Mouse (Mus musculus) intestine, postnatal 0 days (tissue): ENCODE measurements around the gene 9530003J23Rik. TPM values are rescaled to one million over a fixed set of nuclear protein-coding genes. Genes with fewer than 3 reads are reported as not detected.
A peak's percentile ranks its signal among the peaks of the same experiment; 100 is the strongest.
"Not testable (repeated sequence)": the region's sequence is repeated elsewhere in the genome, so short reads cannot be mapped to it uniquely, and the experiment has no call there.

Experiments used
- ATAC-seq: fragments of 200-750 bp; cut with Nextera tagmentation; 2 replicates; pipeline ENCODE4 v1.8.0; 2017; ENCODE audit warnings: mild to moderate bottlenecking, moderate TSS enrichment, moderate library complexity
- H3K27ac ChIP-seq: fragments of 300-500 bp; sonication (generic); 2 replicates; pipeline ENCODE4 v1.5.1; 2014; ENCODE audit warnings: mild to moderate bottlenecking, low read depth, low read length, moderate library complexity
- H3K27me3 ChIP-seq: fragments of 300-500 bp; sonication (generic); replicated peaks from 2 replicates; pipeline ENCODE4 v1.6.1; 2014; ENCODE audit warnings: low read length, mixed read lengths; ENCODE audit not compliant: control insufficient read depth, insufficient read depth
- H3K36me3 ChIP-seq: fragments of 300-500 bp; sonication (generic); 2 replicates; pipeline ENCODE4 v1.6.1; 2014; ENCODE audit warnings: mild to moderate bottlenecking, moderate library complexity; ENCODE audit not compliant: control insufficient read depth, insufficient read depth
- H3K4me1 ChIP-seq: fragments of 300-500 bp; sonication (generic); replicated peaks from 2 replicates; pipeline ENCODE4 v1.6.1; 2014; ENCODE audit warnings: antibody characterized with exemption, low read length, mixed read lengths; ENCODE audit not compliant: control insufficient read depth, insufficient read depth
- H3K4me2 ChIP-seq: fragments of 300-500 bp; sonication (generic); replicated peaks from 2 replicates; pipeline ENCODE4 v1.6.1; 2014; ENCODE audit warnings: low read depth, mild to moderate bottlenecking, moderate library complexity
- H3K4me3 ChIP-seq: fragments of 300-500 bp; sonication (generic); 2 replicates; pipeline ENCODE4 v1.5.1; 2014; ENCODE audit warnings: low read depth, low read length
- H3K9ac ChIP-seq: fragments of 300-500 bp; sonication (generic); 2 replicates; pipeline ENCODE4 v1.6.1; 2014; ENCODE audit warnings: mild to moderate bottlenecking, low read depth, low read length
- H3K9me3 ChIP-seq: fragments of 300-500 bp; sonication (generic); 2 replicates; pipeline ENCODE4 v1.6.1; 2016; ENCODE audit warnings: mixed run types; ENCODE audit not compliant: control insufficient read depth
- CTCF ChIP-seq: sonication (generic); IDR thresholded peaks from 2 replicates; pipeline ENCODE4 v1.5.1; 2016; ENCODE audit warnings: low read depth, mild to moderate bottlenecking, control low read depth, antibody characterized with exemption, moderate library complexity
- WGBS: fragments of 180-500 bp; shearing (Covaris S2); extraction: QIAGEN DNeasy Blood & Tissue Kit; methylation state at CpG from one replicate; pipeline ENCODE4 v1.1.7; 2014; 5-methylcytosine and 5-hydroxymethylcytosine counted together
- polyA plus RNA-seq: library from polyadenylated mRNA; unstranded; fragments of >200 nt; fragmentation: Nextera tagmentation; extraction: Ambion mirVana; gene quantifications from 2 replicates; pipeline ENCODE4 v1.2.1, GENCODE M21; 2015

The 9530003J23Rik gene
- polyA plus RNA-seq, 1 experiment from 2014 or later: not detected

DNA sequence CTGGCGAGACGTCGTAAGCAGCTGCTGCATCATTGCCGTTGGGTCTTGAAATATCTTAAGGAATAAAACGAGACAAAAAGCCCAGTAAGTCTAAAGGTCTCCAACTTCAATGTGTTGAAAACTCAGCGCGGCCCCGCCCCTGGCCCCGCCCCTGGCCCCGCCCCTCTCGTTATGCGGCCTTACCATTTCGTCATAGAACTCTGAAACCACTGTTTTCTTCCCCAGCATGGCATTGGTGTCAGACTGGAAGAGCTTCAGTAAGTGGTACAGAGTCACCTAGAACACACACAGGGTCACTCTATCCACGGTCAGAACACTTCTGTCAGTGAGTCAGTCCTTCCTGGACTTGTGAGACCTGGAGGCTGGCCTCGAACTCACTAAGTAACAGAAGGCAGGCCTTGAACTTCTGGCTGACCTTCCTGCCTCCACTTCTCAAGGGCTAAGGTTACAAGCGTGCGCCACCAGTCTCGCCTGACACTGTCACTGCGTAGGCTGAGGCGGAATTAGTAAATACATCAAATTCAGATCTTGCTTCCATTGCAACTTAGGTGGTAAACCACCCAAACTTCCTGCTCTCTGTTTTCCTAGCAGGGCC is 21.2 kb downstream of the 9530003J23Rik start:
- TF ChIP-seq CTCF: no peak
- peaks cover 69% of the 10 kb centered on the region for H3K36me3 ChIP-seq
- H3K4me3 ChIP-seq: no peak overlapping the region
- 76% methylated on average over 20 of the region's 20 CpGs for WGBS
- no peak overlapping the region for H3K9ac ChIP-seq
- no peak overlapping the region; the same call in 1 of the 2 replicates for H3K27ac ChIP-seq
- no peaks in the 10 kb centered on the region for H3K9me3 ChIP-seq
- no peaks in the 10 kb centered on the region for H3K27me3 ChIP-seq
- H3K4me2 ChIP-seq: no peak overlapping the region
- H3K4me1 ChIP-seq: no peaks in the 10 kb centered on the region
- peak; percentile 36 for ATAC-seq

GRCm38 (mm10) chr10:117216793-117217192 is 21.7 kb downstream of the 9530003J23Rik start:
- Histone ChIP-seq H3K4me3 (no peak overlapping the region), H3K4me2 (no peak overlapping the region), H3K4me1 (no peaks in the 10 kb centered on the region), H3K36me3 (peaks cover 64% of the 10 kb centered on the region), H3K9me3 (no peaks in the 10 kb centered on the region), H3K27me3 (no peaks in the 10 kb centered on the region), H3K27ac (no peak overlapping the region), H3K9ac (no peak overlapping the region)
- ATAC-seq: 0 out of 2 replicates have a peak, but pooled peaks have one; percentile 39
- 73% methylated on average over 5 of the region's 5 CpGs for WGBS
- TF ChIP-seq CTCF: peak; percentile 89

DNA sequence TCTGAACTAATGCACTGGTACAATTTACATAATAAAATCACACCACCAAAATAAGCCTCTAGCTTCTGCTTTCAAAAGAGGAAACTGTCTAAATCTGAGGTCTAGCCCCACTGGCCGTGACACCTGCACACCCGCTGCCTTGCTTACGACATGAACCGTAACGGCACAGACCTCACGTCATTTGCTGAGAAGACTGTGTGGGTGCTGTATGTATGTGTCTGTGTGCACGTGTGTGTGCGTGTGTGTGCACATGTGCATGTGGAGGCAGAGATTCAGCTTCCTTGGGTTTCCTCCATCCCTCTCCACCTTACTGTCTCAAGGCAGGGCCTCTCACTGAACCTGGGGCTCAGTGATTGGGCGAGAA is 22.4 kb downstream of the 9530003J23Rik start:
- H3K4me1 ChIP-seq: no peaks in the 10 kb centered on the region
- H3K27me3 ChIP-seq: no peaks in the 10 kb centered on the region
- H3K4me2 ChIP-seq: no peak overlapping the region
- H3K9ac ChIP-seq: no peak overlapping the region
- peaks cover 59% of the 10 kb centered on the region for H3K36me3 ChIP-seq
- WGBS: 95% methylated on average over 9 of the region's 9 CpGs
- no peak overlapping the region for H3K4me3 ChIP-seq
- peak overlapping the region; percentile 9; the same call in 1 of the 2 replicates for H3K27ac ChIP-seq
- ATAC-seq: 0 out of 2 replicates have a peak, but pooled peaks have one; percentile 18
- TF ChIP-seq CTCF: no peak
- H3K9me3 ChIP-seq: no peaks in the 10 kb centered on the region

GRCm38 (mm10) chr10:117215409-117216131 is 22.9 kb downstream of the 9530003J23Rik start:
- Histone ChIP-seq H3K36me3 (peaks cover 57% of the 10 kb centered on the region), H3K4me3 (no peak overlapping the region)

GRCm38 (mm10) chr10:117211023-117211422 is 27.5 kb downstream of the 9530003J23Rik start:
- TF ChIP-seq CTCF: no peak
- Histone ChIP-seq H3K4me3 (no peak overlapping the region), H3K4me1 (no peaks in the 10 kb centered on the region), H3K27me3 (no peaks in the 10 kb centered on the region), H3K9me3 (no peaks in the 10 kb centered on the region), H3K9ac (no peak overlapping the region), H3K27ac (no peak overlapping the region), H3K36me3 (peaks cover 20% of the 10 kb centered on the region), H3K4me2 (no peak overlapping the region)
- ATAC-seq: no peak
- 85% methylated on average over 6 of the region's 6 CpGs for WGBS

More at GRCm38 (mm10) chr10:117215409-117216131, 22.9 kb downstream of the 9530003J23Rik start:
- H3K9ac ChIP-seq: no peak overlapping the region
- no peaks in the 10 kb centered on the region for H3K27me3 ChIP-seq
- WGBS: 87% methylated on average over 25 of the region's 25 CpGs
- no peak for TF ChIP-seq CTCF
- no peaks in the 10 kb centered on the region for H3K4me1 ChIP-seq
- no peak overlapping the region for H3K4me2 ChIP-seq
- no peaks in the 10 kb centered on the region for H3K9me3 ChIP-seq
- ATAC-seq: no peak
- H3K27ac ChIP-seq: no peak overlapping the region

GRCm38 (mm10) chr10:117209469-117209938 is 29.0 kb downstream of the 9530003J23Rik start:
- H3K36me3 ChIP-seq: peaks cover 5% of the 10 kb centered on the region; the same call in 1 of the 2 replicates
- peak overlapping the region; percentile 61 for H3K4me2 ChIP-seq
- TF ChIP-seq CTCF: peak; percentile 86
- no peak overlapping the region for H3K27ac ChIP-seq
- 9% methylated on average over 11 of the region's 11 CpGs for WGBS
- H3K9me3 ChIP-seq: no peaks in the 10 kb centered on the region
- no peaks in the 10 kb centered on the region for H3K27me3 ChIP-seq
- H3K9ac ChIP-seq: no peak overlapping the region
- ATAC-seq: peak; percentile 53; the same call in 1 of the 2 replicates
- H3K4me1 ChIP-seq: no peaks in the 10 kb centered on the region
- peak overlapping the region; percentile 19; the same call in 1 of the 2 replicates for H3K4me3 ChIP-seq

DNA sequence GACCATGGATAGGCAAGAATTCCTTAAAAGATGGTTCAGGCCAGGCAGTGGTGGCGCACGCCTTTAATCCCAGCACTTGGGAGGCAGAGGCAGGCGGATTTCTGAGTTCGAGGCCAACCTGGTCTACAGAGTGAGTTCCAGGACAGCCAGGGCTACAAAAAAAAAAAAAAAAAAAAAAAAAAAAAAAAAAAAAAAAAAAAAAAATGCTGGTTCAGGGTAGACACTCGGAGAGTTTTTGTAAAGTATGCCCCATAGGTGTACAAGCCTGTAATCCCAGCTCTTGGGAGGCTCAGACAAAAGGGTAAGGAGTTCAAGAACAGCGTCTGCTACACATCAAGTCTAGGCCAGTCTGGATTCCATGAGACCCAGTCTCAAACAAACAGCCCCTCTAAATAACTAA is 29.7 kb downstream of the 9530003J23Rik start:
- not testable (repeated sequence) for ATAC-seq, H3K36me3 ChIP-seq, H3K4me2 ChIP-seq, H3K4me3 ChIP-seq, H3K27ac ChIP-seq, H3K9me3 ChIP-seq, H3K27me3 ChIP-seq, H3K4me1 ChIP-seq, H3K9ac ChIP-seq
- 90% methylated on average over 6 of the region's 6 CpGs for WGBS
